Mouse (Mus musculus) forebrain, embryonic 14.5 days (tissue): ENCODE data around the gene Plekha6. TPM values are rescaled to one million over a fixed set of nuclear protein-coding genes. Genes with fewer than 3 reads are reported as not detected.
A peak's percentile ranks its signal among the peaks of the same experiment; 100 is the strongest.

Source experiments
- ATAC-seq: fragments of 200-750 bp; cut with Nextera tagmentation; 2 replicates; pipeline ENCODE4 v1.8.0; 2017; ENCODE audit warnings: mild to moderate bottlenecking, moderate library complexity
- DNase-seq: peaks from one replicate; pipeline ENCODE4 v3.0.0-alpha.2; 2015; ENCODE audit warnings: low spot score
- H3K27ac ChIP-seq: fragments of 300-500 bp; sonication (generic); 2 replicates; pipeline ENCODE4 v1.5.1; 2014; ENCODE audit warnings: low read depth, mild to moderate bottlenecking, control low read depth, low read length, moderate library complexity
- H3K27me3 ChIP-seq: fragments of 300-500 bp; sonication (generic); replicated peaks from 2 replicates; pipeline ENCODE4 v1.6.1; 2014; ENCODE audit warnings: low read length, control low read depth, mixed read lengths; ENCODE audit not compliant: control insufficient read depth, insufficient read depth
- H3K36me3 ChIP-seq: fragments of 300-500 bp; sonication (generic); 2 replicates; pipeline ENCODE4 v1.6.1; 2014; ENCODE audit warnings: low read length, control low read depth; ENCODE audit not compliant: control insufficient read depth, insufficient read depth
- H3K4me1 ChIP-seq: fragments of 300-500 bp; sonication (generic); 2 replicates; pipeline ENCODE4 v1.6.1; 2014; ENCODE audit warnings: antibody characterized with exemption, low read length, control low read depth; ENCODE audit not compliant: control insufficient read depth, insufficient read depth
- H3K4me2 ChIP-seq: fragments of 300-500 bp; sonication (generic); 2 replicates; pipeline ENCODE4 v1.6.1; 2014; ENCODE audit warnings: mild to moderate bottlenecking, control low read depth, low read length
- H3K4me3 ChIP-seq: fragments of 300-500 bp; sonication (generic); 2 replicates; pipeline ENCODE4 v1.5.1; 2014; ENCODE audit warnings: low read depth, low read length, control low read depth
- H3K9ac ChIP-seq: fragments of 300-500 bp; sonication (generic); 2 replicates; pipeline ENCODE4 v1.6.1; 2014; ENCODE audit warnings: mild to moderate bottlenecking, low read length, control low read depth, moderate library complexity
- H3K9me3 ChIP-seq: fragments of 300-500 bp; sonication (generic); replicated peaks from 2 replicates; pipeline ENCODE4 v1.6.1; 2016; ENCODE audit warnings: low read length, control low read depth, mixed read lengths; ENCODE audit not compliant: control insufficient read depth
- WGBS: fragments of 180-500 bp; shearing (Covaris S2); extraction: QIAGEN DNeasy Blood & Tissue Kit; methylation state at CpG from one replicate; pipeline ENCODE4 v1.1.7; 2014; 5-methylcytosine and 5-hydroxymethylcytosine counted together
- polyA plus RNA-seq: library from polyadenylated mRNA; unstranded; fragments of >200 nt; fragmentation: Nextera tagmentation; extraction: Ambion mirVana; gene quantifications from 2 replicates; pipeline ENCODE4 v1.2.1, GENCODE M21; 2014

Gene Plekha6
- polyA plus RNA-seq, 1 experiment from 2014 or later: 7.3 TPM

GRCm38 (mm10) chr1:133134881-133135280 lies 29.1 kb upstream of the Plekha6 start:
- Histone ChIP-seq H3K9ac (peak overlapping the region; percentile 50), H3K36me3 (peaks cover 51% of the 10 kb centered on the region), H3K4me1 (peaks cover 37% of the 10 kb centered on the region), H3K27me3 (no peaks in the 10 kb centered on the region), H3K9me3 (no peaks in the 10 kb centered on the region), H3K4me3 (peak overlapping the region; percentile 79), H3K27ac (no peak overlapping the region), H3K4me2 (peak overlapping the region; percentile 97)
- 51% methylated on average over 4 of the region's 4 CpGs for WGBS
- no peak for ATAC-seq
- DNase-seq: no peak

- no peak overlapping the region for H3K9ac ChIP-seq
- H3K27ac ChIP-seq: no peak overlapping the region
- H3K4me3 ChIP-seq: no peak overlapping the region
- no peaks in the 10 kb centered on the region for H3K9me3 ChIP-seq
- peak overlapping the region; percentile 97 for H3K4me2 ChIP-seq
- H3K4me1 ChIP-seq: peaks cover 32% of the 10 kb centered on the region
- 68% methylated on average over 5 of the region's 5 CpGs for WGBS
- DNase-seq (no peak), ATAC-seq (no peak)
- peaks cover 61% of the 10 kb centered on the region for H3K36me3 ChIP-seq
- H3K27me3 ChIP-seq: no peaks in the 10 kb centered on the region
These were observed 28.2 kb upstream of the Plekha6 start for GRCm38 (mm10) chr1:133135808-133136207.

- no peak for ATAC-seq
- H3K4me1 ChIP-seq: peaks cover 21% of the 10 kb centered on the region
- 94% methylated on average over 1 of the region's 1 CpGs for WGBS
These were observed 25.6 kb upstream of the Plekha6 start for GRCm38 (mm10) chr1:133138401-133138800.

GRCm38 (mm10) chr1:133146014-133147009 lies 17.7 kb upstream of the Plekha6 start:
- H3K4me2 ChIP-seq: no peak overlapping the region
- H3K4me3 ChIP-seq: no peak overlapping the region
- DNase-seq (peak; percentile 87), ATAC-seq (peak; percentile 61; the same call in 1 of the 2 replicates)
- no peak overlapping the region for H3K27ac ChIP-seq
- H3K9me3 ChIP-seq: no peaks in the 10 kb centered on the region
- H3K9ac ChIP-seq: no peak overlapping the region
- no peaks in the 10 kb centered on the region for H3K4me1 ChIP-seq
- peaks cover 6% of the 10 kb centered on the region for H3K36me3 ChIP-seq
- 63% methylated on average over 22 of the region's 22 CpGs for WGBS
- H3K27me3 ChIP-seq: no peaks in the 10 kb centered on the region

More at GRCm38 (mm10) chr1:133138401-133138800, 25.6 kb upstream of the Plekha6 start:
- Histone ChIP-seq H3K9ac (no peak overlapping the region), H3K27me3 (no peaks in the 10 kb centered on the region), H3K36me3 (peaks cover 66% of the 10 kb centered on the region), H3K9me3 (no peaks in the 10 kb centered on the region), H3K4me3 (no peak overlapping the region), H3K27ac (no peak overlapping the region), H3K4me2 (no peak overlapping the region)
- no peak for DNase-seq

GRCm38 (mm10) chr1:133147324-133147723 lies 16.7 kb upstream of the Plekha6 start:
- Histone ChIP-seq H3K4me3 (no peak overlapping the region), H3K4me1 (no peaks in the 10 kb centered on the region), H3K9ac (no peak overlapping the region), H3K27me3 (no peaks in the 10 kb centered on the region), H3K27ac (no peak overlapping the region), H3K9me3 (no peaks in the 10 kb centered on the region), H3K36me3 (no peaks in the 10 kb centered on the region), H3K4me2 (no peak overlapping the region)
- 80% methylated on average over 5 of the region's 5 CpGs for WGBS
- DNase-seq (no peak), ATAC-seq (no peak)

- no peaks in the 10 kb centered on the region for H3K36me3 ChIP-seq
- DNase-seq: no peak
- H3K4me1 ChIP-seq: no peaks in the 10 kb centered on the region
- no peak overlapping the region for H3K4me3 ChIP-seq
- H3K27ac ChIP-seq: no peak overlapping the region
- no peaks in the 10 kb centered on the region for H3K27me3 ChIP-seq
- WGBS: 94% methylated on average over 8 of the region's 8 CpGs
- H3K9me3 ChIP-seq: no peaks in the 10 kb centered on the region
- H3K4me2 ChIP-seq: no peak overlapping the region
- no peak for ATAC-seq
- no peak overlapping the region for H3K9ac ChIP-seq
These were observed 15.9 kb upstream of the Plekha6 start for GRCm38 (mm10) chr1:133148122-133148521.

GRCm38 (mm10) chr1:133150556-133150955 lies 13.5 kb upstream of the Plekha6 start:
- Histone ChIP-seq H3K4me1 (no peaks in the 10 kb centered on the region), H3K27me3 (no peaks in the 10 kb centered on the region), H3K4me2 (no peak overlapping the region), H3K27ac (no peak overlapping the region), H3K36me3 (no peaks in the 10 kb centered on the region), H3K4me3 (no peak overlapping the region), H3K9me3 (no peaks in the 10 kb centered on the region), H3K9ac (no peak overlapping the region)
- DNase-seq (no peak), ATAC-seq (no peak)
- WGBS: 98% methylated on average over 2 of the region's 2 CpGs

GRCm38 (mm10) chr1:133152213-133152612 lies 11.8 kb upstream of the Plekha6 start:
- ATAC-seq (no peak), DNase-seq (no peak)
- Histone ChIP-seq H3K4me2 (no peak overlapping the region), H3K27ac (no peak overlapping the region), H3K4me3 (no peak overlapping the region), H3K27me3 (no peaks in the 10 kb centered on the region), H3K9ac (no peak overlapping the region), H3K36me3 (no peaks in the 10 kb centered on the region), H3K4me1 (no peaks in the 10 kb centered on the region), H3K9me3 (no peaks in the 10 kb centered on the region)
- WGBS: 92% methylated on average over 3 of the region's 3 CpGs

- H3K4me1 ChIP-seq: peaks cover 7% of the 10 kb centered on the region; the same call in 1 of the 2 replicates
- no peak for DNase-seq
- no peaks in the 10 kb centered on the region for H3K9me3 ChIP-seq
- WGBS: 86% methylated on average over 6 of the region's 6 CpGs
- no peak overlapping the region for H3K4me2 ChIP-seq
- no peak overlapping the region for H3K4me3 ChIP-seq
- no peak overlapping the region for H3K27ac ChIP-seq
- no peak for ATAC-seq
- no peaks in the 10 kb centered on the region for H3K27me3 ChIP-seq
- no peaks in the 10 kb centered on the region for H3K36me3 ChIP-seq
- H3K9ac ChIP-seq: no peak overlapping the region
These were observed 8.7 kb upstream of the Plekha6 start for GRCm38 (mm10) chr1:133155270-133155669.
